Mouse (Mus musculus) olfactory bulb, adult 2 months (tissue): ENCODE measurements at regions not wholly inside any gene's neighbourhood (a gene's known extent, or its start where the extent isn't known, plus 50 kb on each side); places are given as distances from the start of the nearest gene placed in this dataset.

Experiments
- CTCF ChIP-seq: fragments of 200-500 bp; IDR thresholded peaks from 2 replicates; pipeline ENCODE4 v1.5.1; 2012; ENCODE audit warnings: low read depth, mild to moderate bottlenecking, low read length, moderate library complexity; ENCODE audit not compliant: insufficient read depth
- POLR2A ChIP-seq: fragments of 200-500 bp; IDR thresholded peaks from 2 replicates; pipeline ENCODE4 v1.6.1; 2012; ENCODE audit warnings: mild to moderate bottlenecking, low read depth, low read length, moderate library complexity; ENCODE audit not compliant: insufficient read depth

DNA sequence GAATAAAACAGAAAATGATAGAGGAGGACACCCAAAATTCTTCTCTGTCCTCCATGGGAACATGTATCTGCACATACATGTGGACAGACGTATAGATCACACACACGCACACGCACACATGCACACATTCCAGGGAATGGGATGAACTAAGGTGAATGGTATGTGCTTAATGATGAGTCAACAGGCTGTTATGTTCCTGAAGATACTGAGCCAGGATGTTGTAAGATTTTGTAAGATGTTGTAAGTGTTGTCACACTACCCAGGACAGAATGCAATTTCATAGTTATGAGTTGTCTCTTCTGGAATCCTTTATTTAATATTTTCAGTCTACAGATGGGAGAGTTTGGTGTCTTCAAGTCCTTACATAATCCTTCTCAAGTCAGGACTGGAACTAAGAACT lies 447.5 kb downstream of the Gsdmc2 start:
- no peak for TF ChIP-seq CTCF
- TF ChIP-seq POLR2A = no peak
